Mouse (Mus musculus): ENCODE measurements around the gene Myo1a.

GRCm38 (mm10) chr10:127759181-127760110 lies 54.5 kb downstream of the Myo1a start, which contains the start of the genes Rdh1 and Rdh16f1:
- TF ChIP-seq CTCF (IDR thresholded peaks at IDR 0.05) (no peak), POLR2A (IDR thresholded peaks at IDR 0.05; ENCODE audit: insufficient read depth, low read depth, low read length) (no peak)

Measured in heart, adult 2 months (tissue).